Mouse (Mus musculus) forebrain, embryonic 16.5 days (tissue): ENCODE measurements around the gene Dll3. TPM values are rescaled to one million over a fixed set of nuclear protein-coding genes. Genes with fewer than 3 reads are reported as not detected.

Experiments
- ATAC-seq: fragments of 200-750 bp; cut with Nextera tagmentation; 2 replicates; pipeline ENCODE4 v1.8.0; 2017; ENCODE audit warnings: mild to moderate bottlenecking, moderate library complexity
- H3K27ac ChIP-seq: fragments of 300-500 bp; sonication (generic); 2 replicates; pipeline ENCODE4 v1.5.1; 2014; ENCODE audit warnings: low read length, control low read depth
- H3K27me3 ChIP-seq: fragments of 300-500 bp; sonication (generic); replicated peaks from 2 replicates; pipeline ENCODE4 v1.6.1; 2014; ENCODE audit warnings: low read length; ENCODE audit not compliant: control insufficient read depth, insufficient read depth
- H3K36me3 ChIP-seq: fragments of 300-500 bp; sonication (generic); 2 replicates; pipeline ENCODE4 v1.6.1; 2014; ENCODE audit not compliant: control insufficient read depth, insufficient read depth
- H3K4me1 ChIP-seq: fragments of 300-500 bp; sonication (generic); replicated peaks from 2 replicates; pipeline ENCODE4 v1.6.1; 2014; ENCODE audit warnings: low read length; ENCODE audit not compliant: control insufficient read depth, insufficient read depth
- H3K4me2 ChIP-seq: fragments of 300-500 bp; sonication (generic); 2 replicates; pipeline ENCODE4 v1.6.1; 2014; ENCODE audit warnings: mild to moderate bottlenecking, low read length, control low read depth
- H3K4me3 ChIP-seq: fragments of 300-500 bp; sonication (generic); replicated peaks from 2 replicates; pipeline ENCODE4 v1.5.1; 2014; ENCODE audit warnings: mild to moderate bottlenecking, low read length, control low read depth
- H3K9ac ChIP-seq: fragments of 300-500 bp; sonication (generic); replicated peaks from 2 replicates; pipeline ENCODE4 v1.6.1; 2014; ENCODE audit warnings: low read depth, low read length, control low read depth
- H3K9me3 ChIP-seq: fragments of 300-500 bp; sonication (generic); 2 replicates; pipeline ENCODE4 v1.6.1; 2016; ENCODE audit warnings: low read length; ENCODE audit not compliant: control insufficient read depth
- WGBS: fragments of 180-500 bp; shearing (Covaris S2); extraction: QIAGEN DNeasy Blood & Tissue Kit; methylation state at CpG from one replicate; pipeline ENCODE4 v1.1.7; 2014; 5-methylcytosine and 5-hydroxymethylcytosine counted together
- polyA plus RNA-seq: library from polyadenylated mRNA; unstranded; fragments of >200 nt; fragmentation: Nextera tagmentation; extraction: Ambion mirVana; gene quantifications from 2 replicates; pipeline ENCODE4 v1.2.1, GENCODE M21; 2015

The Dll3 gene
- polyA plus RNA-seq, 1 experiment from 2014 or later, result 9.9 TPM

- H3K4me1 ChIP-seq, result peaks cover 14% of the 10 kb centered on the region
- peak; percentile 99 for ATAC-seq
- peak within 1 kb of the TSS; percentile 91 for H3K9ac ChIP-seq
- H3K27me3 ChIP-seq, result no peaks in the 10 kb centered on the region
- no peaks in the 10 kb centered on the region for H3K36me3 ChIP-seq
- H3K9me3 ChIP-seq, result no peaks in the 10 kb centered on the region
- peak within 1 kb of the TSS; percentile 83 for H3K4me2 ChIP-seq
- peak within 1 kb of the TSS; percentile 98 for H3K4me3 ChIP-seq
- H3K27ac ChIP-seq, result peak within 1 kb of the TSS; percentile 74
- WGBS, result under 1% methylated on average over 76 of the region's 77 CpGs
Measured at GRCm38 (mm10) chr7:28338108-28338998, 36.3 kb upstream of the Dll3 start, which contains the start of gene Supt5. TSS of gene Supt5 (minus strand) at chr7:28338746.

GRCm38 (mm10) chr7:28335471-28335870 is 33.4 kb upstream of the Dll3 start:
- H3K4me2 ChIP-seq, result no peak overlapping the region
- H3K9me3 ChIP-seq, result no peaks in the 10 kb centered on the region
- peaks cover 6% of the 10 kb centered on the region for H3K36me3 ChIP-seq
- H3K9ac ChIP-seq, result no peak overlapping the region
- H3K4me1 ChIP-seq, result peaks cover 14% of the 10 kb centered on the region
- H3K27ac ChIP-seq, result no peak overlapping the region
- no peak for ATAC-seq
- H3K27me3 ChIP-seq, result no peaks in the 10 kb centered on the region
- H3K4me3 ChIP-seq, result no peak overlapping the region
- WGBS, result 90% methylated on average over 2 of the region's 2 CpGs

GRCm38 (mm10) chr7:28334534-28334933 is 32.5 kb upstream of the Dll3 start:
- Histone ChIP-seq H3K36me3 (peaks cover 9% of the 10 kb centered on the region), H3K9ac (no peak overlapping the region), H3K27me3 (no peaks in the 10 kb centered on the region), H3K4me3 (no peak overlapping the region), H3K4me2 (no peak overlapping the region), H3K4me1 (peaks cover 14% of the 10 kb centered on the region), H3K27ac (no peak overlapping the region), H3K9me3 (no peaks in the 10 kb centered on the region)
- ATAC-seq, result no peak
- 92% methylated on average over 4 of the region's 4 CpGs for WGBS

GRCm38 (mm10) chr7:28328260-28328659 is 26.2 kb upstream of the Dll3 start:
- Histone ChIP-seq H3K27ac (no peak overlapping the region), H3K4me1 (no peaks in the 10 kb centered on the region), H3K36me3 (peaks cover 46% of the 10 kb centered on the region), H3K4me3 (no peak overlapping the region), H3K9ac (no peak overlapping the region), H3K4me2 (no peak overlapping the region), H3K27me3 (no peaks in the 10 kb centered on the region), H3K9me3 (no peaks in the 10 kb centered on the region)
- 96% methylated on average over 2 of the region's 2 CpGs for WGBS
- no peak for ATAC-seq

- Histone ChIP-seq H3K36me3 (peaks cover 63% of the 10 kb centered on the region), H3K4me2 (no peak overlapping the region), H3K4me1 (no peaks in the 10 kb centered on the region), H3K9ac (no peak overlapping the region), H3K9me3 (no peaks in the 10 kb centered on the region), H3K4me3 (no peak overlapping the region), H3K27me3 (no peaks in the 10 kb centered on the region), H3K27ac (no peak overlapping the region)
- no peak for ATAC-seq
- 84% methylated on average over 4 of the region's 4 CpGs for WGBS
Measured at GRCm38 (mm10) chr7:28326457-28326856, 24.4 kb upstream of the Dll3 start.

GRCm38 (mm10) chr7:28325293-28325692 is 23.3 kb upstream of the Dll3 start:
- Histone ChIP-seq H3K27ac (no peak overlapping the region), H3K36me3 (peaks cover 58% of the 10 kb centered on the region), H3K4me3 (no peak overlapping the region), H3K4me1 (no peaks in the 10 kb centered on the region), H3K9me3 (no peaks in the 10 kb centered on the region), H3K27me3 (no peaks in the 10 kb centered on the region), H3K4me2 (no peak overlapping the region), H3K9ac (no peak overlapping the region)
- no peak for ATAC-seq
- WGBS, result 96% methylated on average over 8 of the region's 8 CpGs

GRCm38 (mm10) chr7:28321974-28322720 is 20.1 kb upstream of the Dll3 start:
- 96% methylated on average over 15 of the region's 15 CpGs for WGBS
- Histone ChIP-seq H3K4me2 (no peak overlapping the region), H3K36me3 (peaks cover 63% of the 10 kb centered on the region), H3K9me3 (no peaks in the 10 kb centered on the region), H3K4me1 (no peaks in the 10 kb centered on the region), H3K27me3 (no peaks in the 10 kb centered on the region), H3K9ac (no peak overlapping the region), H3K4me3 (no peak overlapping the region), H3K27ac (no peak overlapping the region)
- no peak for ATAC-seq

GRCm38 (mm10) chr7:28318714-28319113 is 16.7 kb upstream of the Dll3 start:
- Histone ChIP-seq H3K9me3 (no peaks in the 10 kb centered on the region), H3K36me3 (peaks cover 69% of the 10 kb centered on the region), H3K4me2 (no peak overlapping the region), H3K4me3 (no peak overlapping the region), H3K27me3 (no peaks in the 10 kb centered on the region), H3K4me1 (no peaks in the 10 kb centered on the region), H3K27ac (no peak overlapping the region), H3K9ac (no peak overlapping the region)
- WGBS, result 95% methylated on average over 17 of the region's 17 CpGs
- no peak for ATAC-seq

- no peak for ATAC-seq
- Histone ChIP-seq H3K27me3 (no peaks in the 10 kb centered on the region), H3K9ac (no peak overlapping the region), H3K4me3 (no peak overlapping the region), H3K27ac (no peak overlapping the region), H3K36me3 (peaks cover 62% of the 10 kb centered on the region), H3K9me3 (no peaks in the 10 kb centered on the region), H3K4me1 (no peaks in the 10 kb centered on the region), H3K4me2 (no peak overlapping the region)
- 90% methylated on average over 3 of the region's 3 CpGs for WGBS
Measured at GRCm38 (mm10) chr7:28318036-28318435, 16.0 kb upstream of the Dll3 start.
